Mouse (Mus musculus): ENCODE data around the gene Eif3c. TPM values are rescaled to one million over a fixed set of nuclear protein-coding genes. Genes with fewer than 3 reads are reported as not detected.

Gene Eif3c
- polyA plus RNA-seq, 1 experiment from 2014 or later, result 175 TPM

DNA sequence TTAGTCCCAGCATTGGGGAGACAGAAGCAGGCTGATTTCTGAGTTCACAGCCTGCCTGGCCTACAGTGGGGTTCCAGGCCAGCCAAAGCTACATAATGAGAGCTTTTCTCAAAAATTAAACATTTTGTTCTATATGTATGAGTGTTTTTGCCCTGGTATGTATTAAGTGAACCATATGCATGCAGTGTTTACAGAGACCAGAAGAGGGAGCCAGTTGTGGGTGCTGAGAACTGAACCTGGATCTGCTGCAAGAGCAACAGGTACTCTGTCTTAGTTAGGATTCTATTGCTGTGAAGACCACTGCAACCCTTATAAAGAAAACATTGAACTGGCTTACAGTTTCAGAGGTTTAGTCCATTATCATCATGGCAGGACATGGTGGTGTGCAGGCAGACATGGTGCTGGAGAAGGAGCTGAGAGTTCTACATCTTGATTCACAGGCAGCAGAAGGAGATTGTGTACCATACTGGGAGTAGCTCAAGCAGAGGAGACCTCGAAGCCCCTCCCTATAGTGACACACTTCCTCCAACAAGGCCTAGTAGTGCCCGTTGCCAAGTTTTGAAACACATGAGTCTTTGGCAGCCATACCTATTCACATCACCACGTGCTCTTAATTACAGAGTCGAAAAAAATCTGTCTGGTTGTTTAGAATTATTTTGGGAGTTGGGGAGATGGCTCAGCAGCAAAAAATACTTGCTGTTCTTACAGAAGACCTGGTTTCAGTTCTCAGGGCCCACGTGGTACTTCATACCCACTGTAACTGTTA is 28.2 kb downstream of the Eif3c start:
- Histone ChIP-seq H3K27ac (ENCODE audit: low read depth, low read length) (no peak overlapping the region), H3K9ac (ENCODE audit: low read length) (no peak overlapping the region), H3K36me3 (ENCODE audit: control insufficient read depth, insufficient read depth, low read length) (no peaks in the 10 kb centered on the region), H3K27me3 (ENCODE audit: control insufficient read depth, insufficient read depth, low read length) (peaks cover 6% of the 10 kb centered on the region; the same call in 1 of the 2 replicates), H3K4me2 (ENCODE audit: low read depth, low read length, severe bottlenecking) (no peak overlapping the region), H3K4me1 (replicated peaks; ENCODE audit: control insufficient read depth, insufficient read depth, low read length) (no peaks in the 10 kb centered on the region), H3K9me3 (ENCODE audit: control insufficient read depth, low read length) (no peaks in the 10 kb centered on the region), H3K4me3 (ENCODE audit: low read depth, low read length) (no peak overlapping the region)
- WGBS, result 80% methylated on average over 5 of the region's 5 CpGs
- ATAC-seq (replicated peaks; ENCODE audit: low FRiP score) (no peak), DNase-seq (ENCODE audit: low spot score) (no peak)

DNA sequence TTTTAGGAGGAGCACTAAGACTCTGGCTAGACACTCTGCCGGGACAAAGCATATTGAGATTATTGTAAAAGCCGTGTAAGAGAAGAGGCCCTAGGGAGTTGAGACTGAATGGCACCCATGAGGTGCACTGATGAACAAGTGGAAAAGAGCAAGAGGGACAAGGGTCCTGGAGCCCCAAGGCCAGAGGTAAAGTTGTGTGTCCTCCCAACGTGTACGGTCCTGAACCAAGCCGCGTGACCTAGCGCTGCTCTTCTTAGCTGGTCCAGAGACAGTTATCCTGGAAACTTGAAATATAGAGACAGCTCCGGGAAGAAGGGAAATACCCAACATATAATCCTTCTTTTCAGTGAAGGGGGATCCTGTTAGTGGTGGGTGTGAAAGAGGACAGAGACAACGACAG is 29.7 kb downstream of the Eif3c start:
- H3K9ac ChIP-seq (ENCODE audit: low read length), result peak overlapping the region; percentile 67
- DNase-seq (ENCODE audit: low spot score), result no peak
- 62% methylated on average over 9 of the region's 9 CpGs for WGBS

DNA sequence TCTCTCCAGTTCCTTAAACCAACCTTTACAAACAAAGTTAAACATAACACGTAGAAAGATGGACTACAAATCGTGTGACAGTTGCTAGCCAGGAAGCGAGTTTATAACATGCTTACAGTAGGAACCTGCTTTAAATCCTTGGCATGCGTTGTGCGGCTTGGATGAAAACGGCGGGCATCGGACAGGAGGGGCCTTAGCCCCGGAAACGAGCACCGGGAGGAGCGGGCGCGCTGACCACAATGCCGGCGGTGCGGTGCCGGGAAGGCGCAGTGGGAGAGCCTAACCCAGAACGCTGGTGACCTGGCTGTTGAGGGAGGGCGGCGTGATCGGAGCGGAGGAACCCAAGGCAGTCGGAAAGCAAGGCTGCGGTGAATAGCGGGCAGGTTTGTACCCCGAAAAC is 30.4 kb downstream of the Eif3c start:
- Histone ChIP-seq H3K27me3 (ENCODE audit: control insufficient read depth, insufficient read depth, low read length) (peaks cover 6% of the 10 kb centered on the region; the same call in 1 of the 2 replicates), H3K9me3 (ENCODE audit: control insufficient read depth, low read length) (no peaks in the 10 kb centered on the region), H3K4me2 (ENCODE audit: low read depth, low read length, severe bottlenecking) (peak overlapping the region; percentile 75), H3K4me1 (replicated peaks; ENCODE audit: control insufficient read depth, insufficient read depth, low read length) (no peaks in the 10 kb centered on the region), H3K9ac (ENCODE audit: low read length) (peak overlapping the region; percentile 67), H3K36me3 (ENCODE audit: control insufficient read depth, insufficient read depth, low read length) (no peaks in the 10 kb centered on the region), H3K4me3 (ENCODE audit: low read depth, low read length) (peak overlapping the region; percentile 39), H3K27ac (ENCODE audit: low read depth, low read length) (no peak overlapping the region)
- WGBS, result 3% methylated on average over 28 of the region's 28 CpGs
- ATAC-seq (replicated peaks; ENCODE audit: low FRiP score) (no peak), DNase-seq (ENCODE audit: low spot score) (peak; percentile 67)

More for the DNA sequence above, 29.7 kb downstream of the Eif3c start:
- Histone ChIP-seq H3K4me1 (replicated peaks; ENCODE audit: control insufficient read depth, insufficient read depth, low read length) (no peaks in the 10 kb centered on the region), H3K4me3 (ENCODE audit: low read depth, low read length) (peak overlapping the region; percentile 39), H3K27me3 (ENCODE audit: control insufficient read depth, insufficient read depth, low read length) (peaks cover 6% of the 10 kb centered on the region; the same call in 1 of the 2 replicates), H3K4me2 (ENCODE audit: low read depth, low read length, severe bottlenecking) (peak overlapping the region; percentile 75), H3K27ac (ENCODE audit: low read depth, low read length) (no peak overlapping the region), H3K36me3 (ENCODE audit: control insufficient read depth, insufficient read depth, low read length) (no peaks in the 10 kb centered on the region), H3K9me3 (ENCODE audit: control insufficient read depth, low read length) (no peaks in the 10 kb centered on the region)
- no peak for ATAC-seq (replicated peaks; ENCODE audit: low FRiP score)

DNA sequence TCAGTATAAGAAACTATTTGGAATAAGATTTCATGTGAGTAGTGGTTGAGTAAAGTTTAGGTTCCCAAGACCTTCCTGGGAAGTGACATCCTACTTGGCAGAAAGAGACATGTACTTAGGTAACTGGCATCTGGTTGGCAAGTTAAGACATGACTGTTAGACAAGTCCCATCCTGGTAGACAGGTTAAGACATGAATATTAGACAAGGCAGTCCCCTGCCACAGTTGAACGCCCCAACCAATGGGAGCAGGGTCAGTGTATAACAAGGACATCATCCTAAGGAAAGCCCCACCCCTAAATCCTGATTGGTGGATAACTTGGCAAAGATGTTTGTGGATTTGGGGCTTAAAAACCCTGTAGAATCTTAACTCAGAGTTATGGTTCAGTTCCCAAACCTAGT is 32.8 kb downstream of the Eif3c start:
- DNase-seq (ENCODE audit: low spot score) (no peak), ATAC-seq (replicated peaks; ENCODE audit: low FRiP score) (no peak)
- WGBS, result 63% methylated on average over 1 of the region's 1 CpGs
- Histone ChIP-seq H3K9ac (ENCODE audit: low read length) (no peak overlapping the region), H3K4me1 (replicated peaks; ENCODE audit: control insufficient read depth, insufficient read depth, low read length) (no peaks in the 10 kb centered on the region), H3K4me3 (ENCODE audit: low read depth, low read length) (no peak overlapping the region), H3K36me3 (ENCODE audit: control insufficient read depth, insufficient read depth, low read length) (no peaks in the 10 kb centered on the region), H3K27ac (ENCODE audit: low read depth, low read length) (no peak overlapping the region), H3K27me3 (ENCODE audit: control insufficient read depth, insufficient read depth, low read length) (peaks cover 6% of the 10 kb centered on the region; the same call in 1 of the 2 replicates), H3K9me3 (ENCODE audit: control insufficient read depth, low read length) (no peaks in the 10 kb centered on the region), H3K4me2 (ENCODE audit: low read depth, low read length, severe bottlenecking) (no peak overlapping the region)

DNA sequence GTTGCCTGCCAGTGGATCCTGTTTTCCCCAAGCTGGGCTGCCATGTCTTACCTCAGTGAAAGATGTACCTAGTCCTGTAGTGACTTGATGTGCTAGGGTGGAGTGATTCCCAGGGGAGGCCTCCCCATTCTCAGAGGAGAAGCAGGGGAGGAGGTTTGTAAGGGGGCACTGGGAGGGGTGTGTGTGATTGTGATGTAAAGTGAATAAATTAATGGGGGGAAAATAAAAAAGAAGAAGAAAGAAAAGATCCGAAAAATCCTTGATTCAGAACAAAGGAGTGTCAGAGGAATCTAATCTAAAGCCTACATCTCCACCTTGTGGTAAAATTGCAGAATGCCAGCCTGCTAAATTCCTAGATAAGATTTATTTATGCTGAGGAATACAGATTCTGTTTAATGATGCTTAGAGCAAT is 38.0 kb downstream of the Eif3c start:
- Histone ChIP-seq H3K27ac (ENCODE audit: low read depth, low read length) (no peak overlapping the region), H3K4me3 (ENCODE audit: low read depth, low read length) (no peak overlapping the region), H3K4me1 (replicated peaks; ENCODE audit: control insufficient read depth, insufficient read depth, low read length) (no peaks in the 10 kb centered on the region), H3K9me3 (ENCODE audit: control insufficient read depth, low read length) (no peaks in the 10 kb centered on the region), H3K27me3 (ENCODE audit: control insufficient read depth, insufficient read depth, low read length) (no peaks in the 10 kb centered on the region), H3K4me2 (ENCODE audit: low read depth, low read length, severe bottlenecking) (no peak overlapping the region), H3K9ac (ENCODE audit: low read length) (peak overlapping the region; percentile 7; the same call in 1 of the 2 replicates), H3K36me3 (ENCODE audit: control insufficient read depth, insufficient read depth, low read length) (no peaks in the 10 kb centered on the region)
- peak; percentile 60 for DNase-seq (ENCODE audit: low spot score)
- 5% methylated on average over 1 of the region's 1 CpGs for WGBS
- ATAC-seq (replicated peaks; ENCODE audit: low FRiP score), result peak; percentile 63; the same call in 1 of the 2 replicates

DNA sequence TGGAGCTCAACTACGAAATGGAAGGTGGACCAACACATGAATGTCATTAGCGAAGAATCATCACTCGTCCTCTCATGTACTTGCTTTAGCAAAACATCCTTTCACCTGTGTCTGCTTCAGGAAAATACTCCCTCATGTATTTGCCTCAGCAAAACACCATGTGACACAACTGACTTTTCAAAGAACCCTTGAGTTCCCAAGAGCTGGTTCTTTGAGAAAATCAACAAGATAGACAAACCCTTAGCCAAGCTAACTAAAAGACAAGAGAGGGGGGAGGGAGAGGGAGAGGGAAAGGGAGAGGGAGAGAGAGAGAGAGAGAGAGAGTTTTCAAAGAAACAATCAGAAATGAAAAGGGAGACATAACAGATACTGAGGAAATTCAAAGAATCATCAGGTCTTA is 42.9 kb downstream of the Eif3c start:
- no peak overlapping the region for H3K27ac ChIP-seq (ENCODE audit: low read depth, low read length)
- no peak overlapping the region for H3K4me2 ChIP-seq (ENCODE audit: low read depth, low read length, severe bottlenecking)
- no peaks in the 10 kb centered on the region for H3K9me3 ChIP-seq (ENCODE audit: control insufficient read depth, low read length)
- H3K4me3 ChIP-seq (ENCODE audit: low read depth, low read length), result no peak overlapping the region
- no peaks in the 10 kb centered on the region for H3K27me3 ChIP-seq (ENCODE audit: control insufficient read depth, insufficient read depth, low read length)
- DNase-seq (ENCODE audit: low spot score) (no peak), ATAC-seq (replicated peaks; ENCODE audit: low FRiP score) (no peak)
- 89% methylated on average over 3 of the region's 3 CpGs for WGBS
- no peaks in the 10 kb centered on the region for H3K36me3 ChIP-seq (ENCODE audit: control insufficient read depth, insufficient read depth, low read length)
- no peaks in the 10 kb centered on the region for H3K4me1 ChIP-seq (replicated peaks; ENCODE audit: control insufficient read depth, insufficient read depth, low read length)
- no peak overlapping the region for H3K9ac ChIP-seq (ENCODE audit: low read length)

DNA sequence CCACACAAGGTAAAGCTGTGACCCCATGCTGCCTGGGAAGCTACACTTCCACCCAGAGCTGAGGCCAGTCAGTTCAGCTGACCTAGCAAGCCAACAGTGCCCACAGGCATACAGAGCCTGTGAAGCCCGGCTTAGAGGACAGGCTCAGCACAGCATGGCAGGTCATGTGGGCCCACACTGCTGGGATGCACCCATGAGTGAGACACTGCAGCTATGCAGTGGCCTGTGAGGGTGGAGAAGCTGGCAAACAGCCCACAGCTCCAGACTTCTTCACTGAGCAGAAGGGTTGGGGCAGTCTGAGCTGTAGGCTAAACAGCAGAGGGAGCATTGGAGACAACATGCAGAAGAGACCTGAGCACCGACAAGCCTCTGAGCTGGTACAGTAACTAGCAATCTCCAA is 46.7 kb downstream of the Eif3c start:
- H3K27ac ChIP-seq (ENCODE audit: low read depth, low read length), result no peak overlapping the region
- no peaks in the 10 kb centered on the region for H3K9me3 ChIP-seq (ENCODE audit: control insufficient read depth, low read length)
- ATAC-seq (replicated peaks; ENCODE audit: low FRiP score), result no peak
- H3K4me1 ChIP-seq (replicated peaks; ENCODE audit: control insufficient read depth, insufficient read depth, low read length), result no peaks in the 10 kb centered on the region
- H3K4me3 ChIP-seq (ENCODE audit: low read depth, low read length), result no peak overlapping the region
- DNase-seq (ENCODE audit: low spot score), result no peak
- no peak overlapping the region for H3K4me2 ChIP-seq (ENCODE audit: low read depth, low read length, severe bottlenecking)
- H3K9ac ChIP-seq (ENCODE audit: low read length), result no peak overlapping the region; the same call in 1 of the 2 replicates
- no peaks in the 10 kb centered on the region for H3K36me3 ChIP-seq (ENCODE audit: control insufficient read depth, insufficient read depth, low read length)
- no peaks in the 10 kb centered on the region for H3K27me3 ChIP-seq (ENCODE audit: control insufficient read depth, insufficient read depth, low read length)
- WGBS, result 60% methylated on average over 2 of the region's 2 CpGs

DNA sequence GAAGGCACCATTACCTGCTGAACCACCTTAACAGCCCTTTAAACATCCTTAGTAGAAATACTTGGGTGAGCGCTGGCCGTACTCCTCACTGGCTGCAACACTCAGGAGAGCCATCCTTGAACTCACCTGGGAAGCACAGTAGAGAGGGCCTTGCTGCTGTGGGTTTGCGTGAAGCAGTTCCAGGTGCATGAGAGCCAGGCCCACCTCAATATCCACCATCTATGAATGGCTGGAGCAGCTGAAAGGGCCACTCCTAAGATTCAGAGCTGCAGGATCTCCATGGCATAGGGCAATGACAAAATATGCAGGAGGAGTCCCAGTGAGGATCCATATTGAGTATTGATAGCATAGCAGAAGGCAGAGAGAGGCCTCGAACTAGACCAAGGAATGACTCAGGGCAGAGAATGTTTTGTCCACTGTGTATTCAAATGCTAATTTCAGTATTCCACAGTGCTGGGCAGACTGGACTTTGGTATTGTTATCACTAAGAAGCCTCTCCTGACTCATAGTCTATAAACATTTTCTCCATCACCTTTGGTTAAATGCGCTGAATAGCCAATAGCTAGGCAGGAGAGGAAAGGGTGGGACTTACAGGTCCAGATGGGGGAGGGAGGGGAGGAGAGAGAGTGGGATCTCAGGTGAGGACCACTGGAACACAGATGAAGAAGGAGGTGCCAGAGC is 47.8 kb downstream of the Eif3c start:
- no peak overlapping the region for H3K27ac ChIP-seq (ENCODE audit: low read depth, low read length)
- ATAC-seq (replicated peaks; ENCODE audit: low FRiP score) (no peak), DNase-seq (ENCODE audit: low spot score) (no peak)
- H3K27me3 ChIP-seq (ENCODE audit: control insufficient read depth, insufficient read depth, low read length), result no peaks in the 10 kb centered on the region
- no peak overlapping the region for H3K4me3 ChIP-seq (ENCODE audit: low read depth, low read length)
- H3K9ac ChIP-seq (ENCODE audit: low read length), result no peak overlapping the region
- no peaks in the 10 kb centered on the region for H3K36me3 ChIP-seq (ENCODE audit: control insufficient read depth, insufficient read depth, low read length)
- 85% methylated on average over 5 of the region's 5 CpGs for WGBS
- H3K4me1 ChIP-seq (replicated peaks; ENCODE audit: control insufficient read depth, insufficient read depth, low read length), result no peaks in the 10 kb centered on the region
- H3K4me2 ChIP-seq (ENCODE audit: low read depth, low read length, severe bottlenecking), result no peak overlapping the region
- H3K9me3 ChIP-seq (ENCODE audit: control insufficient read depth, low read length), result no peaks in the 10 kb centered on the region
